Mouse (Mus musculus): ENCODE data around the gene Pde4a.
A peak's percentile ranks its signal among the peaks of the same experiment; 100 is the strongest.

Gene Pde4a

GRCm38 (mm10) chr9:21149077-21149653 lies 16.3 kb upstream of the Pde4a start:
- no peak for DNase-seq (ENCODE audit: low spot score)

- DNase-seq (ENCODE audit: low spot score) = peak; percentile 93
Observed at GRCm38 (mm10) chr9:21149654-21150419, 15.7 kb upstream of the Pde4a start, which contains the start of gene Cdc37. Gene Cdc37, minus strand, starts transcription at chr9:21149982.

- DNase-seq (ENCODE audit: low spot score) = no peak
Observed at GRCm38 (mm10) chr9:21152715-21153114, 12.8 kb upstream of the Pde4a start.

- DNase-seq (ENCODE audit: low spot score) = no peak
Observed at GRCm38 (mm10) chr9:21153331-21153730, 12.2 kb upstream of the Pde4a start.

GRCm38 (mm10) chr9:21153833-21154232 lies 11.7 kb upstream of the Pde4a start:
- DNase-seq (ENCODE audit: low spot score) = no peak

- DNase-seq (ENCODE audit: low spot score) = no peak
Observed at GRCm38 (mm10) chr9:21154787-21155186, 10.7 kb upstream of the Pde4a start.

- peak; percentile 88 for DNase-seq (ENCODE audit: low spot score)
Observed at GRCm38 (mm10) chr9:21161209-21161909, 4.2 kb upstream of the Pde4a start.

GRCm38 (mm10) chr9:21163086-21164050 lies 2.1 kb upstream of the Pde4a start:
- peak; percentile 44 for DNase-seq (ENCODE audit: low spot score)

- DNase-seq (ENCODE audit: low spot score) = no peak
Observed at GRCm38 (mm10) chr9:21164072-21164471, 1.4 kb upstream of the Pde4a start.

- peak; percentile 43 for DNase-seq (ENCODE audit: low spot score)
Observed at GRCm38 (mm10) chr9:21165952-21166451, 488 bp downstream of the Pde4a start.

GRCm38 (mm10) chr9:21166516-21166915 lies 1.0 kb downstream of the Pde4a start:
- DNase-seq (ENCODE audit: low spot score) = no peak

- no peak for DNase-seq (ENCODE audit: low spot score)
Observed at GRCm38 (mm10) chr9:21167140-21168097, 1.9 kb downstream of the Pde4a start.

GRCm38 (mm10) chr9:21168161-21169123 lies 2.9 kb downstream of the Pde4a start:
- DNase-seq (ENCODE audit: low spot score) = peak; percentile 66

GRCm38 (mm10) chr9:21169157-21169556 lies 3.6 kb downstream of the Pde4a start:
- DNase-seq (ENCODE audit: low spot score) = no peak

GRCm38 (mm10) chr9:21172364-21172763 lies 6.8 kb downstream of the Pde4a start:
- no peak for DNase-seq (ENCODE audit: low spot score)

GRCm38 (mm10) chr9:21180402-21180801 lies 14.9 kb downstream of the Pde4a start:
- no peak for DNase-seq (ENCODE audit: low spot score)

GRCm38 (mm10) chr9:21180841-21181240 lies 15.3 kb downstream of the Pde4a start:
- no peak for DNase-seq (ENCODE audit: low spot score)

- peak; percentile 45 for DNase-seq (ENCODE audit: low spot score)
Observed at GRCm38 (mm10) chr9:21181421-21182220, 16.1 kb downstream of the Pde4a start.

All from testis, postnatal 14 days (tissue).